Mouse (Mus musculus) cerebellum, adult 9-11 months (tissue): ENCODE results near the gene Klhdc8b.
A peak's percentile ranks its signal among the peaks of the same experiment; 100 is the strongest.

Source experiments
- DNase-seq: peaks from one replicate; pipeline ENCODE4 v3.0.0; 2022

The Klhdc8b gene

GRCm38 (mm10) chr9:108450292-108451169, 10.8 kb downstream of the Klhdc8b start:
- DNase-seq: peak; percentile 39

DNA sequence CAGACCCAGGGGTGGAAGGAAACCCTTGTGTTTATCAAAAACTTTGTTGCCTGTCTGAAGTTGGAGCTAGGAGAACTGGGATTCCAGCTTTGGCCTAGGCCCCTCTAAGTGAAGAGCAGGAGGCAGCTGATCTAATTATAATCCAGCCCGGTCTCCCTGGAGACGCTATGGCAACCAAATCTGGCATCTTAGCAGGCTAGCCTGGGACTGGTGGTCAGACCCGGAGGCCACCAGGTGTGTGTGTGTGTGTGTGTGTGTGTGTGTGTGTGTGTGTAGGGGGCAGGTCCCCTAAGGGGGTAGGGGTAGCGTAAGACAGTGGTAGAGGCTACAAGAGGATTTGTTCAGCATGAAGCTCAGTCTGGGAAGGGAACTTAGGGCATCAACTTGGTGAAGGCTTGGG, 11.5 kb downstream of the Klhdc8b start:
- DNase-seq: no peak

- no peak for DNase-seq
Measured at GRCm38 (mm10) chr9:108445125-108445524, 16.3 kb downstream of the Klhdc8b start.

- no peak for DNase-seq
Measured at GRCm38 (mm10) chr9:108441236-108441919, 20.0 kb downstream of the Klhdc8b start.

- no peak for DNase-seq
Measured at GRCm38 (mm10) chr9:108440485-108440884, 20.9 kb downstream of the Klhdc8b start.

- DNase-seq: no peak
Measured at GRCm38 (mm10) chr9:108439176-108439575, 22.2 kb downstream of the Klhdc8b start.

GRCm38 (mm10) chr9:108436182-108436581, 25.2 kb downstream of the Klhdc8b start, which contains the start of gene BC048562:
Gene BC048562, plus strand, starts transcription at chr9:108436482.
- no peak for DNase-seq

DNA sequence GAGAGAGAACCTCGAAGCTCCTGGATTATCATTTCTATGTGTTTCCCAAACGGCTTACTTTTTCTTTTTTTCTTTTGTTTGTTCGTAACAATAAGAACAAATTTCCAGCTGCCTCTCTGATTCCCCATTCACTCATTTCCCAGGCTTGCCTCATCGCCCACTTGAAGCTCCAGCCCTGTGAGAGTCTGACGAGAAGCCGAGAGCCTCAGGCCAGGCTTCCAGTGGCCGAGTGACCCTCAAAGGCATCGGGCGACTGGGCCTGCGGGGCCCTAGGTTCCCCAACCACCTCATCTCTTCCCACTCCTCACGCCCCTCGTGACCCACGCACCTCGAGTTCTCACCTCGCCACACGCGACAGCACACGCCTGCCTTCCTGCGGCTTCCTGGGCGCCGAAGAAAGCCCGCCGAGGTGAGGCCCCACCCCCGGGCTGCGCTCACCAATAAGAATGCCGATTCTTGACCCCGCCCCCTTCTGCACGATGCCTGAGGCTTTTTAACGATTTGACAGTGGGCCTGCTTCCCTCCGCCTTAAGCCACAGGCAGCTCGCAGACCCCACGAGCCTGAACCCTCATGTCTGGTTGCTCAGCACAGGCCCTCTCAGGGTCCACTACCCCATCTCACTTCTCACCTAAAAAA, 29.8 kb downstream of the Klhdc8b start:
- DNase-seq: no peak

DNA sequence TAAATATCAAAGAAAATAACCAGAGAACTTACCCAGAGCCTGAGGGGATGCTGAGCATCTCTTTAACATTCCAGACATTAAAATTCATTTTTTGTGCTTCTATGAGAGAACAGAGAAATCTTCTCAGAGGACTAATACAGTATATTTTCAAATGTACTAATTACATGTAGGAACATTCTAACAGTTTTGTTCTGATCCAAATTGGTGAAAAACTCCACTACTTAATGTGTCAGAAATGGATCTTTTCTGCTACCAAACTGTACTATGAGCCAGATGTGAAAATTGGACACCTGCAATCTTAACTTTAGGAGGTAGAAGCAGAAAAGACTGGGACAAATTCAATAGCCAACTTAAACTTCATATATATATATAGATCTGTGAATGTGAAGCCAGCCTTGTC, 33.0 kb downstream of the Klhdc8b start, which contains the start of gene Ccdc36:
TSS of gene Ccdc36 (minus strand) at position 101 of the 400 bp plus-strand sequence.
- no peak for DNase-seq

DNA sequence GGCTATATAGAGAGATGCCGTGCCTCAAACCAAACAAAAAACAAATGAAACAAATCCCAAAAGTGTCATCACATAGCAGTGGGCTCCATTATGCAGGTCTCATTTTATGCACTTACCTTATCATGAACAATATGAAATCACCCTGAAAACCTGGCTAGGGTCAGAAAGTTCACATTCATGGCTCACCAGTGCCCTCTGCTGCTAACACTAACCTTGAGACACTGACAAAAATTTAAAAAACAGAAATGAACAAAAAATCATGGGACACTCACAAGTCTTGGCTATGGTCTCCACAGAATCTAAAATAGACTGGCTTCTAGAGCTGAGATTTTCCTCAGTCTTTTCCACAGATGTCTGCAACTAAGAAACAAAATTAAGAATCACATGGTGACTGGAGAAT, 49.2 kb downstream of the Klhdc8b start:
- DNase-seq: no peak

DNA sequence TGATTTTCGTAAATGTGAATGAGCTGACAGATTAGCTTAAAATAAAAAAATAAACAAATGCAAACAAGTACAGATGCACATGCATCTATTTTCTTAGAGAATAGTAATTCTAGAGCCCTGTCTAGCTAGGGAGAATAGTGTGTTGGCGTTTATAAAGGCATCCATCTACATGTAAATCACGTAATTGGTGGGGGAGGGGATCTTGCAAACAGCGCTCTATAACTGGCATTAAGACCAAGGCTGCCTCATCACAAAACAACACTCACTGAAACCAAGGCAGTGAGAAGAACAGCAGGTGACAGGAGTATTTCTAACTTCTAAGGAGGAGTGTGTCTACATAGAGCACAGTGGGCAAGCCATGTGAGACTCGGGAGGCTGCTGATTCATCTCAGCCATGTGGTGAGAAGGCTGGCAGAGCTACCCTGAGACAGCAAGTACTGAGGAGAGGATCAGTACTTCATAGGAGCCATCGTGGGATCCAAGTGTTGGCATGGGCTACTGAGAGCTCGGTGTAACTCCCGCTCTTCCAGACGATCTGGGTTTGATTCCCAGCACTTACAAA, 49.9 kb downstream of the Klhdc8b start:
- no peak for DNase-seq

DNA sequence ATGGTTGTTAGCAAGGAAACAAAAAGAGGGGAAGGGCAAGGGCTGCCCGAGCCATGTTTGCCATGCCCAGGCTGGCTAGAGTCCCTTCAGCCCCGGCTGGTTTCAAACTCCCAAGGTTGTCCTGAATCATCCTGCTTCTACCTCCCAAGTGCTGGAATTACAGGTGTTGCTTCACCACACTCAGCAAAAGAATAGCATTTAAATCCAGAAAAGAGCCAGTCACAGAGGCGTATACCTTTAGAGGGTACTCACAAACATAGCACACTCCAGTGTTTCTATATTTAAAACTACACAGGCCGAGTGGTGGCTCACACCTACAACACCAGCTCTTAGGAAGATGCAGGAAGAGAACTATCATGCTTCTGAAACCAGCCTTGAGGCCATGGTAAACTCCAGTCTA, 51.8 kb downstream of the Klhdc8b start:
- no peak for DNase-seq

GRCm38 (mm10) chr9:108404451-108404850, 56.9 kb downstream of the Klhdc8b start:
- no peak for DNase-seq

DNA sequence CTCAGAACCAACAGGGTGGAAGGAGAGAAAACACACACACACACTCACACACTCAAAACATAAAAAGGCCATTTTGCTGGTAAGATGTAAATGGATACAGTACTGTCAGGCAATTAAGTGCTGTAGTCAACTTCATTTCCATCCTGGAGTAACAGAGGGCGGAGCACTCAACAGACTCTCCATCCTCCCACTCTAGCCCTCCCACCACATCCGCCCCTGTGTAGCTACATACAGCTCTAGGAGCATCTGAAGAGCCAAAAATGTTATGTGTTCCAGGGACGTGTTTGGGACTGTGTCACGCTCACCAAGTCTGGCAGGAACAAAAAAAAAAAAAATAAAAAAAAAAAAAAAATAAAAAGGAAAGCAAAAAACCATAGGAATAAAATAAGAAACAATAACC, 58.3 kb downstream of the Klhdc8b start:
- DNase-seq: no peak

- DNase-seq: peak; percentile 47
Measured at GRCm38 (mm10) chr9:108401186-108401960, 60.0 kb downstream of the Klhdc8b start.

DNA sequence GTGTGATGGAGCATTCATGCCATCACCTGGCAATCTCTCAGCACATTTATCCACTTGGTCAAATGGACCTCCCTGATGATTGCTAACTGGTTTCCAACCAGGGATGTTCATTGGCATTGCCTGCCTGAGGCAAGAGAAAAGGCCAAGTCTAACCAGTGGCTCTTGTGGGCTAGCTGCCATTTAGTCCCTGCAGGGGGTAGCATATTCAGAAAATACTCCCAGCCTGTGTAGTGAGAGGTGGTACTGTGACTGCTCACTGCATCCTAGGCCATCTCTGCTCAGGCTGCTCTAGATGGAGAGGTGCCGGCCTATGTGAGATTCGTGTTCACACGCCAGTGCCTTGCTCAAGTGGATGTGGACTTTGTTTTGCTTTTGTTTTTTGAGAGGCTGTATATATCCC, 63.1 kb downstream of the Klhdc8b start:
- peak; percentile 25 for DNase-seq
